Mouse (Mus musculus): Measurements from ENCODE around the gene Aadacl4. TPM values are rescaled to one million over a fixed set of nuclear protein-coding genes. Genes with fewer than 3 reads are reported as not detected.
"Not testable (repeated sequence)": the region's sequence is repeated elsewhere in the genome, so short reads cannot be mapped to it uniquely, and the experiment has no call there.

Aadacl4 gene
- not detected in 2 replicates for polyA plus RNA-seq (2016; fragmentation: Nextera tagmentation; extraction: Ambion mirVana)

DNA sequence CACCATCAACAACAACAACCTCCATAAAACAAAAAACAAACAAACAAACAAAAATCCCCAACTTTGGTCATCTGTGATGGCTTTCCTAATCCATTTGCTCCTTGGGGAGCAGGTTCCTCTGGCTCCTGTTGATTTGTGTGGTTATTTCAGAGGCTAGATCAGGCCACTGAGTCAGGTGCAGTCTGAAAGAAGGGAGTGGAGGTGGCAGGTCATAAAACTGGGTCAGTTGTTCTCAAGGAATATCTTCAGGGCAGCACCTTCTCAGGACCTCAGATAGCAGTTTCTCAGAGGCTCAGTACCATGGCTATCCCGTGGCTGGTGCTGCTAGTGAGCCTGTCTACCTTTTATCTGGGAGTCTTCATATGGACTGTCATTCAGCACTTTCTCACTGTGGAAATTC lies at the start of gene Aadacl4:
Aadacl4 (plus strand) TSS at position 301 of the 400 bp plus-strand sequence.
- DNase-seq (ENCODE audit: extremely low spot score, low spot score), result no peak
- H3K36me3 ChIP-seq (replicated peaks), result no peaks in the 10 kb centered on the region
- H3K4me3 ChIP-seq, result no peak within 1 kb of the TSS
- H3K27me3 ChIP-seq (ENCODE audit: poor library complexity, severe bottlenecking), result no peaks in the 10 kb centered on the region
- WGBS, result 79% methylated on average over 1 of the region's 1 CpGs
- peaks cover 74% of the 10 kb centered on the region for H3K9me3 ChIP-seq
- H3K27ac ChIP-seq, result no peak within 1 kb of the TSS
- no peaks in the 10 kb centered on the region for H3K4me1 ChIP-seq

DNA sequence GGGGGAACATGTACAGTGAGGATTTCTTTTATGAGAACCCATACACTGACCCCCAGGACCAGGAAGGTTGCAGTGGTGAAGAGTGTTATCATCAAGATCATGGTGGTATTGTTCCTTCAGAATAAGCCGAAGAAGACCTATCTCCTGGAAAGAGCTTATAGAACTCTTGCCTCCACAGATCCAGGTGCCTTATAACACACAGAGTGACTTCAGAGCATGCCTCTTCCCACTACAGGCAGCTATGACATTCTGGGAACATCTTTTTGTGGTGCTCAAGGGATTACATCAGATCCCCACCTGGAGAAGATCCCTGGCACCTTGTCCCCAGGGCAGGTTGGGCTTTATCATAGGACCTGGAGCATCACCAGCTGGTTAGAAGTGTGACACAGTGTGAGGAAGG lies 48.5 kb upstream of the Aadacl4 start, which contains the start of gene Gm13124:
Gm13124 (minus strand) TSS at position 101 of the 400 bp plus-strand sequence.
- Histone ChIP-seq H3K27me3 (ENCODE audit: poor library complexity, severe bottlenecking) (no peaks in the 10 kb centered on the region), H3K36me3 (replicated peaks) (no peaks in the 10 kb centered on the region), H3K9me3 (peaks cover 72% of the 10 kb centered on the region), H3K27ac (no peak within 1 kb of the TSS), H3K4me3 (no peak within 1 kb of the TSS), H3K4me1 (no peaks in the 10 kb centered on the region)
- 95% methylated on average over 1 of the region's 1 CpGs for WGBS
- no peak for DNase-seq (ENCODE audit: extremely low spot score, low spot score)

GRCm38 (mm10) chr4:144567752-144568151 lies 45.8 kb upstream of the Aadacl4 start:
- no peaks in the 10 kb centered on the region for H3K36me3 ChIP-seq (replicated peaks)
- H3K9me3 ChIP-seq, result peaks cover 50% of the 10 kb centered on the region
- no peak overlapping the region for H3K4me3 ChIP-seq
- no peaks in the 10 kb centered on the region for H3K4me1 ChIP-seq
- H3K27me3 ChIP-seq (ENCODE audit: poor library complexity, severe bottlenecking), result no peaks in the 10 kb centered on the region
- no peak overlapping the region for H3K27ac ChIP-seq
- DNase-seq (ENCODE audit: extremely low spot score, low spot score), result no peak

GRCm38 (mm10) chr4:144586207-144586606 lies 27.3 kb upstream of the Aadacl4 start:
- not testable (repeated sequence) for H3K4me3 ChIP-seq; H3K4me1 ChIP-seq; H3K36me3 ChIP-seq (replicated peaks); H3K27me3 ChIP-seq (ENCODE audit: poor library complexity, severe bottlenecking); H3K27ac ChIP-seq; DNase-seq (ENCODE audit: extremely low spot score, low spot score)
- H3K9me3 ChIP-seq, result peaks cover 69% of the 10 kb centered on the region
- WGBS, result 90% methylated on average over 13 of the region's 16 CpGs

GRCm38 (mm10) chr4:144592790-144593189 lies 20.7 kb upstream of the Aadacl4 start:
- Histone ChIP-seq H3K4me3 (no peak overlapping the region), H3K4me1 (no peaks in the 10 kb centered on the region), H3K36me3 (replicated peaks) (no peaks in the 10 kb centered on the region), H3K27ac (no peak overlapping the region), H3K27me3 (ENCODE audit: poor library complexity, severe bottlenecking) (no peaks in the 10 kb centered on the region), H3K9me3 (peaks cover 50% of the 10 kb centered on the region)
- DNase-seq (ENCODE audit: extremely low spot score, low spot score), result no peak

GRCm38 (mm10) chr4:144614586-144614985 lies 1.1 kb downstream of the Aadacl4 start:
- WGBS, result 80% methylated on average over 1 of the region's 1 CpGs
- Histone ChIP-seq H3K36me3 (replicated peaks) (no peaks in the 10 kb centered on the region), H3K27me3 (ENCODE audit: poor library complexity, severe bottlenecking) (no peaks in the 10 kb centered on the region), H3K4me1 (no peaks in the 10 kb centered on the region), H3K4me3 (no peak overlapping the region), H3K9me3 (peaks cover 84% of the 10 kb centered on the region), H3K27ac (no peak overlapping the region)
- no peak for DNase-seq (ENCODE audit: extremely low spot score, low spot score)

- peaks cover 57% of the 10 kb centered on the region for H3K9me3 ChIP-seq
- H3K4me3 ChIP-seq, result no peak overlapping the region
- H3K27me3 ChIP-seq (ENCODE audit: poor library complexity, severe bottlenecking), result no peaks in the 10 kb centered on the region
- H3K27ac ChIP-seq, result no peak overlapping the region
- DNase-seq (ENCODE audit: extremely low spot score, low spot score), result no peak
- H3K4me1 ChIP-seq, result no peaks in the 10 kb centered on the region
- H3K36me3 ChIP-seq (replicated peaks), result no peaks in the 10 kb centered on the region
Observed at GRCm38 (mm10) chr4:144638263-144638662, 24.8 kb downstream of the Aadacl4 start.

Other genes starting within 250 kb of the Aadacl4 start
- not detected in 2 replicates for gene Pramef20, start 235.8 kb upstream of the Aadacl4 start, polyA plus RNA-seq (2016; fragmentation: Nextera tagmentation; extraction: Ambion mirVana)
- gene Pramef12, start 205.2 kb upstream of the Aadacl4 start, polyA plus RNA-seq (2016; fragmentation: Nextera tagmentation; extraction: Ambion mirVana), result not detected in 2 replicates
- not detected in 2 replicates for gene 1700012P22Rik, start 174.9 kb upstream of the Aadacl4 start, polyA plus RNA-seq (2016; fragmentation: Nextera tagmentation; extraction: Ambion mirVana)
- not detected in 2 replicates for gene Gm9944, start 160.4 kb upstream of the Aadacl4 start, polyA plus RNA-seq (2016; fragmentation: Nextera tagmentation; extraction: Ambion mirVana)
- not detected in 2 replicates for gene Aadacl3, start 150.0 kb upstream of the Aadacl4 start, polyA plus RNA-seq (2016; fragmentation: Nextera tagmentation; extraction: Ambion mirVana)
- not detected in 2 replicates for gene 9430007A20Rik, start 93.9 kb upstream of the Aadacl4 start, polyA plus RNA-seq (2016; fragmentation: Nextera tagmentation; extraction: Ambion mirVana)
- gene Gm13124, start 48.6 kb upstream of the Aadacl4 start, polyA plus RNA-seq (2016; fragmentation: Nextera tagmentation; extraction: Ambion mirVana), result not detected in 2 replicates
- gene Gm436, start 72.7 kb downstream of the Aadacl4 start, polyA plus RNA-seq (2016; fragmentation: Nextera tagmentation; extraction: Ambion mirVana), result not detected in 2 replicates
- gene Gm13178, start 107.7 kb downstream of the Aadacl4 start, polyA plus RNA-seq (2016; fragmentation: Nextera tagmentation; extraction: Ambion mirVana), result not detected in 2 replicates
- gene Gm438, start 172.9 kb downstream of the Aadacl4 start, polyA plus RNA-seq (2016; fragmentation: Nextera tagmentation; extraction: Ambion mirVana), result not detected in 2 replicates